In genomic region chr16:91811339-91811738, GRCm38 (mm10) we compare ENCODE assay signal across 23 mouse cellular contexts.
DNase-seq lines count a peak whose midpoint lies in the region; ATAC-seq and TF ChIP-seq lines count a peak whose summit lies in the region.
"Had no signal": no experiment of that assay in that cellular context is flagged by ENCODE, and none has a peak within 500 bp of the region (broad histone marks: within the 10 kb centered on the region; RNA-seq: fewer than 3 reads in every experiment).

No protein-coding gene starts in this region.

- intact Hi-C loops in heart, adult 2 months (cut with DNase I): no loop called here

- peak; percentile 37 for DNase-seq in 416B (ENCODE audit: low read depth)
- no peak for DNase-seq in MEL (ENCODE audit: low read depth, low spot score)
- DNase-seq in heart, adult 2 months: no peak
- no peak for DNase-seq in urinary bladder, postnatal 36 days (ENCODE audit: low spot score in 2 of 2)
- no peak for DNase-seq in ovary, postnatal 10 days (ENCODE audit: low spot score)
- DNase-seq: adrenal gland, postnatal 10 days; adrenal gland, postnatal 25 days; cerebellum, adult 11 months; cerebellum, adult 18-20 months; cerebellum, adult 8-10 months; cerebellum, adult 9-11 months; cerebellum, postnatal 14 days; cerebellum, postnatal 36 days; embryo, embryonic 11 days had no signal

- no peak for TF ChIP-seq POLR2A in MEL (IDR thresholded peaks at IDR 0.05; ENCODE audit: control insufficient read depth in 1 of 2, insufficient read depth in 1 of 2, low read depth in 1 of 2, low read length in 2 of 2, poor library complexity in 1 of 2)
- TF ChIP-seq POLR2A in heart, adult 2 months (IDR thresholded peaks at IDR 0.05; ENCODE audit: insufficient read depth, low read depth, low read length): no peak

- no peak for TF ChIP-seq CTCF in MEL (IDR thresholded peaks at IDR 0.05 in 2 of 3, conservative IDR thresholded peaks at IDR 0.05 in 1 of 3; ENCODE audit: control insufficient read depth in 1 of 3, insufficient read depth in 1 of 3, low read depth in 2 of 3, low read length in 3 of 3, poor library complexity in 1 of 3, severe bottlenecking in 1 of 3)
- TF ChIP-seq CTCF in heart, adult 2 months (IDR thresholded peaks at IDR 0.05): no peak

- H3K79me2 ChIP-seq in MEL (ENCODE audit: control insufficient read depth, insufficient read depth, low read length, poor library complexity): no peaks in the 10 kb centered on the region
- no peaks in the 10 kb centered on the region for H3K79me2 ChIP-seq in heart, adult 2 months (replicated peaks; ENCODE audit: control insufficient read depth, insufficient read depth, low read length)

- H3K36me3 ChIP-seq in MEL (ENCODE audit: control insufficient read depth in 1 of 2, insufficient read depth in 2 of 2, low read length in 2 of 2): peaks cover 0 to 15% of the 10 kb centered on the region in 2 experiments; a peak in 3 of 4 replicates
- H3K36me3 ChIP-seq in heart, adult 2 months (ENCODE audit: control insufficient read depth, insufficient read depth, low read length): no peaks in the 10 kb centered on the region

- peaks cover 0 to 13% of the 10 kb centered on the region in 2 experiments; a peak in 2 of 4 replicates for H3K4me1 ChIP-seq in MEL (ENCODE audit: control insufficient read depth in 1 of 2, insufficient read depth in 2 of 2, low read length in 2 of 2)
- H3K4me1 ChIP-seq in heart, adult 2 months (ENCODE audit: control insufficient read depth, insufficient read depth, low read length): no peaks in the 10 kb centered on the region
- H3K4me1 ChIP-seq: embryonic facial prominence, embryonic 13.5 days; embryonic facial prominence, embryonic 15.5 days; forebrain, embryonic 10.5 days; forebrain, embryonic 12.5 days had no signal

- H3K27me3 ChIP-seq in MEL (ENCODE audit: control insufficient read depth in 1 of 2, insufficient read depth in 2 of 2, low read length in 2 of 2): no peaks in the 10 kb centered on the region
- no peaks in the 10 kb centered on the region for H3K27me3 ChIP-seq in heart, adult 2 months (ENCODE audit: control insufficient read depth, insufficient read depth, low read length)
- H3K27me3 ChIP-seq: embryonic facial prominence, embryonic 13.5 days; embryonic facial prominence, embryonic 15.5 days; forebrain, embryonic 12.5 days had no signal

- no peak overlapping the region for H3K9ac ChIP-seq in MEL (ENCODE audit: control insufficient read depth, low read depth, low read length, poor library complexity, severe bottlenecking)
- no peak overlapping the region for H3K9ac ChIP-seq in heart, adult 2 months (ENCODE audit: low read depth, low read length)
- H3K9ac ChIP-seq: embryonic facial prominence, embryonic 13.5 days; embryonic facial prominence, embryonic 15.5 days; forebrain, embryonic 12.5 days had no signal

- H3K4me3 ChIP-seq in MEL (ENCODE audit: control insufficient read depth in 1 of 2, insufficient read depth in 1 of 2, low read depth in 2 of 2, low read length in 2 of 2): no peak overlapping the region
- H3K4me3 ChIP-seq in heart, adult 2 months: no peak overlapping the region
- H3K4me3 ChIP-seq: embryonic facial prominence, embryonic 13.5 days; embryonic facial prominence, embryonic 15.5 days; erythroblast, embryonic 14.5 days; forebrain, embryonic 10.5 days; forebrain, embryonic 12.5 days had no signal

- 0 out of 4 replicates have a peak, but pooled peaks of 1 of the 2 experiments have one; percentile 22 for TF ChIP-seq EP300 in MEL (IDR thresholded peaks at IDR 0.05; ENCODE audit: low read depth in 1 of 2, low read length in 2 of 2)
- TF ChIP-seq EP300 in heart, adult 2 months (IDR thresholded peaks at IDR 0.05; ENCODE audit: insufficient read depth, low read depth, low read length): no peak

- ATAC-seq in megakaryocyte, adult 5-6 weeks (ENCODE audit: poor library complexity, severe bottlenecking): 0 out of 2 replicates have a peak, but pooled peaks have one; percentile 47
- ATAC-seq: forebrain, embryonic 14.5 days; forebrain, embryonic 16.5 days had no signal

- H3K27ac ChIP-seq in MEL (ENCODE audit: control insufficient read depth, low read depth, low read length): no peak overlapping the region
- no peak overlapping the region for H3K27ac ChIP-seq in heart, adult 2 months
- H3K27ac ChIP-seq: embryonic facial prominence, embryonic 13.5 days; embryonic facial prominence, embryonic 15.5 days; forebrain, embryonic 10.5 days; forebrain, embryonic 12.5 days had no signal

- WGBS in heart, adult 2 months: 88% methylated on average over 7 of the region's 7 CpGs

- H3K9me3 ChIP-seq in MEL (replicated peaks; ENCODE audit: insufficient read depth, low read length): no peaks in the 10 kb centered on the region
- H3K9me3 ChIP-seq: embryonic facial prominence, embryonic 13.5 days; embryonic facial prominence, embryonic 15.5 days; forebrain, embryonic 10.5 days; forebrain, embryonic 12.5 days; G1E had no signal

- TF ChIP-seq RAD21 in MEL (IDR thresholded peaks at IDR 0.05; ENCODE audit: low read depth, low read length): no peak

TF ChIP-seq in MEL, 35 proteins besides CTCF, POLR2A, EP300 and RAD21:
- TF ChIP-seq HCFC1 (IDR thresholded peaks at IDR 0.05; ENCODE audit: low read depth, low read length): no peak
- peak; percentile 44; the same call in 1 of the 2 replicates for TF ChIP-seq TBP (IDR thresholded peaks at IDR 0.05; ENCODE audit: low read depth, low read length)
